Mouse (Mus musculus) limb, embryonic 15.5 days (tissue): Measurements from ENCODE around the gene Commd1. TPM values are rescaled to one million over a fixed set of nuclear protein-coding genes. Genes with fewer than 3 reads are reported as not detected.

Experiments
- ATAC-seq: fragments of 200-750 bp; cut with Nextera tagmentation; 2 replicates; pipeline ENCODE4 v1.8.0; 2017; ENCODE audit warnings: low read depth, moderate TSS enrichment; ENCODE audit not compliant: insufficient number of reproducible peaks, low FRiP score, low TSS enrichment
- H3K27ac ChIP-seq: fragments of 300-500 bp; sonication (generic); 2 replicates; pipeline ENCODE4 v1.5.1; 2015; ENCODE audit warnings: moderate library complexity, mild to moderate bottlenecking, inconsistent platforms
- H3K27me3 ChIP-seq: fragments of 300-500 bp; sonication (generic); 2 replicates; pipeline ENCODE4 v1.6.1; 2015; ENCODE audit warnings: inconsistent platforms
- H3K36me3 ChIP-seq: fragments of 300-500 bp; sonication (generic); 2 replicates; pipeline ENCODE4 v1.6.1; 2015; ENCODE audit warnings: inconsistent platforms
- H3K4me1 ChIP-seq: fragments of 300-500 bp; sonication (generic); 2 replicates; pipeline ENCODE4 v1.6.1; 2015; ENCODE audit warnings: inconsistent platforms
- H3K4me2 ChIP-seq: fragments of 300-500 bp; sonication (generic); 2 replicates; pipeline ENCODE4 v1.6.1; 2015; ENCODE audit warnings: mild to moderate bottlenecking, inconsistent platforms
- H3K4me3 ChIP-seq: fragments of 300-500 bp; sonication (generic); 2 replicates; pipeline ENCODE4 v1.5.1; 2015; ENCODE audit warnings: mild to moderate bottlenecking, inconsistent platforms
- H3K9ac ChIP-seq: fragments of 300-500 bp; sonication (generic); 2 replicates; pipeline ENCODE4 v1.6.1; 2015; ENCODE audit warnings: inconsistent platforms
- H3K9me3 ChIP-seq: fragments of 300-500 bp; sonication (generic); 2 replicates; pipeline ENCODE4 v1.6.1; 2016; ENCODE audit warnings: inconsistent platforms
- WGBS: fragments of 180-500 bp; shearing (Covaris S2); methylation state at CpG from one replicate; pipeline ENCODE4 v1.1.7; 2015; 5-methylcytosine and 5-hydroxymethylcytosine counted together
- polyA plus RNA-seq: library from polyadenylated mRNA; unstranded; fragments of >200 nt; fragmentation: Nextera tagmentation; extraction: Ambion mirVana; gene quantifications from 2 replicates; pipeline ENCODE4 v1.2.1, GENCODE M21; 2015

The Commd1 gene
- polyA plus RNA-seq, 1 experiment from 2014 or later = 348 TPM

DNA sequence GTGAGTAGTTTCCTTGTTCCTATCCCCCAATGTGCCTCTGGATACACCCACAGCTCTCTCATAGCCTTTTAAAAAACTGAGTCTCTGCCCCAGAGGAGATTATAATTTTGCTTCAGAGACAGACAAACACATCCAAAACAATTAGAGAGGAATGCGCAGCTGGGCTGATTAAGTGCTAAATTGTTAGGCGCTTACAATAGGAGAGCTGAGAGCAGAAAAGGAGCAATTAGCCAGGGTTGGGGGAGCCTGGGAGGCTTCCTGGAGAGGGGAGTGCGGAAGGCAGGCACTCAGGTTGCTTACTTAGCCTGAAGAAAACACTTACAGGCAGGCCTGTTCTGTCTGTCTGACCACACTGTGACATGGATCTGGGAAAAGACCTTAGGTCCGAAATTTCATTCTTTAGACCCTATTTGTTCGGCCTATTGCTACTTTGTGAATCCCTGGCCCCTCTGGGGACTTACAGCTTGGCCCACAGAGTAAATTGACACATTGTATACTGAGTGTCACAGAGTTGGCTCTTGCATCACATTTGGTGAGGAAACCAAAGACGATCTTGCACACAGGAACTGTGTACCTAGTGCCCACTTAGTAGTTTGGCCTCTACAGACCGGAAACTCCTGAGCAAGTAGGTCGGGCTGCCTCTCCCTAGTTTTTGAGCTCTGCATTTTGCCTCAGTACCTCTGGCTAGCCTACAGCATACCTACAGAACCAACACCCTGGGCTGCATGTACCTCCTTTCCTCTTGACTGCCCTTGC, 117.7 kb downstream of the Commd1 start:
- Histone ChIP-seq H3K4me1 (peaks cover 8% of the 10 kb centered on the region), H3K4me2 (no peak overlapping the region), H3K9ac (no peak overlapping the region), H3K9me3 (no peaks in the 10 kb centered on the region), H3K27ac (no peak overlapping the region), H3K27me3 (peaks cover 5% of the 10 kb centered on the region; the same call in 1 of the 2 replicates), H3K4me3 (no peak overlapping the region), H3K36me3 (no peaks in the 10 kb centered on the region)
- WGBS = 63% methylated on average over 8 of the region's 8 CpGs
- no peak for ATAC-seq

DNA sequence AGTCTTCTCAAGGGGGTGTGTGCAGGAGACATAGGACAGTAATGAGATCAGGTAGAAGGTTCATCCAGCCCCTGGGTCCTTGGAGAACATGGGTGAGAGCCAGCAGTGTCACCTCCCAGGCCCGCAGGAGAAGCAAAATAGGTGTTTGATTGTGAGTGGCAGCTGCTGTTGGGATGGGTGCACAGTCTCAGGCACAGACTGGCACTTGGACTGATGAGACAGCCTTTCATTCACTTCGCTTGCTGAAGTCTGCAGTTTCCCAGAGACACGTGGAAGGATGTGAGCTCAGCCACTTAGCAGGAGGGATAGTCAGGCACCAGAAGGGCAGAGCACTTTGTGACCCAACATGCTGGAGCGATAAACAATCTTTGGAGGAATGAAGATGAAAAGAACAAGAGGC, 118.6 kb downstream of the Commd1 start:
- WGBS = 54% methylated on average over 4 of the region's 4 CpGs
- Histone ChIP-seq H3K9ac (no peak overlapping the region), H3K4me3 (no peak overlapping the region), H3K27me3 (peaks cover 11% of the 10 kb centered on the region), H3K9me3 (no peaks in the 10 kb centered on the region), H3K27ac (no peak overlapping the region), H3K36me3 (no peaks in the 10 kb centered on the region), H3K4me2 (no peak overlapping the region), H3K4me1 (peaks cover 12% of the 10 kb centered on the region)
- ATAC-seq = no peak

DNA sequence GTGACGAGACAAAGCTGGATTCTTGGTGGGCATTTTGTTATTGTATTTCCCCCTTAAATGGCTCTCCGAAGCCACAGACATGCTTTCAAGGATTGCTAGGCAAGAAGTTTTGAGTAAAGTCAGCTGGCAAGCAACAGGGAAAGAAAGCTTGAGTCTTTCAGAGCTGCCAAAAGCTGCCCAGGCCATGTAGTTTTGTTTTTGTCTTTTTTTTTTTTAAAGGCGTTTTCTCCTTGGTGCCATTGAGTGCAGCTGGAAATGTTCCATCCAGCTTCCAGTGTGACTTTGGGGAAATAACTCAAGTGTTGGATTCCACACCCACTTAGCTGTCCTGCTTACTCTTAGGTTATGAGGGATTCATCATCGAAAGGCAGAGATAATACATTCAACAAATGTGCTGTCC, 120.9 kb downstream of the Commd1 start:
- 59% methylated on average over 4 of the region's 4 CpGs for WGBS
- H3K4me3 ChIP-seq = peak overlapping the region; percentile 81; the same call in 1 of the 2 replicates
- no peak overlapping the region for H3K9ac ChIP-seq
- H3K27ac ChIP-seq = no peak overlapping the region
- ATAC-seq = no peak
- peaks cover 18% of the 10 kb centered on the region for H3K4me1 ChIP-seq
- H3K27me3 ChIP-seq = peaks cover 24% of the 10 kb centered on the region
- no peaks in the 10 kb centered on the region for H3K36me3 ChIP-seq
- H3K4me2 ChIP-seq = no peak overlapping the region
- no peaks in the 10 kb centered on the region for H3K9me3 ChIP-seq

DNA sequence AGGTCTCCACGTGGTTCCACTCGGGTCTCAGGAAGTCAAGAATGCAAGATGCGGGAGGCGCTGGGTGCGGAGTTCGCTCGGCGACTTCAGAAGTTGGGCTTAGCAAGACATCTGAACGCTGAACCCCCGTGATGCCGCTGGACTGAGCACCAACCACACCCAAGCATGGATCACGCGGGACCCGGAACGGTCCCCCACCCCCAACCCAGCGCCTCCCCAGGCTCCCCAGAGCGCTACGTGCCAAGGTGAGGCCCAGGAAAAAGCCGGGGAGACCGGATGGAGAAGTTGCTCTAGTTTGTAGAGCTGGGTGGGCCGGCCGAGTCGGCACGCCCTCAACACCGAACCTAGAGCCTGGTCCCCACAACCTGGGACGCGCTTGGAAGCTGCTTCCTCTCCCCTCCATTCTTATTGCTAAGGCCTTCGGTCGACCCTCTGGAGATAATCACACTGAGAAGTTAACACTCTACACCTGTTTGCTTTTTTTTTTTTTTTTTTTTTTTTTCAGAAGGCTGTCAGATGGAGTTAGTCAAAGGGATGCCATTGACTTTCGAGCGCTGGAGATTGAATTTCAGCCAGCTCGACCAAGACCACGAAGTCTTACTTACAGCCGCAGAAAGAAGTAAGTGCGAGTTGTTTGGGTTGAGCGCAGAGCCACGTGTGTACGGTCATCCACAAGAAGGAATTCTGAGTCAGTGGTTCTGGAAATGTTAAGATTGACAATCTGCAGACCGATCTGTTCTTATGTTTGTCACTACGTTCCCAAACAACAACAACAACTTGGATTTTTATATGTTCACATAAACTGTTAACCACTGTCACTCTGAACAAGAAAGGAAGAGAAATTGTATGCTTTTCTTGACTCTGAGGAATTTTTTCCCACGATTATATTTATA, 121.6 kb downstream of the Commd1 start, which contains the start of gene B3gnt2:
Gene B3gnt2, minus strand, starts transcription at position 627 of the 893 bp plus-strand sequence.
- Histone ChIP-seq H3K27ac (peak within 1 kb of the TSS; percentile 84), H3K27me3 (peaks cover 24% of the 10 kb centered on the region)
- peak; percentile 46 for ATAC-seq

DNA sequence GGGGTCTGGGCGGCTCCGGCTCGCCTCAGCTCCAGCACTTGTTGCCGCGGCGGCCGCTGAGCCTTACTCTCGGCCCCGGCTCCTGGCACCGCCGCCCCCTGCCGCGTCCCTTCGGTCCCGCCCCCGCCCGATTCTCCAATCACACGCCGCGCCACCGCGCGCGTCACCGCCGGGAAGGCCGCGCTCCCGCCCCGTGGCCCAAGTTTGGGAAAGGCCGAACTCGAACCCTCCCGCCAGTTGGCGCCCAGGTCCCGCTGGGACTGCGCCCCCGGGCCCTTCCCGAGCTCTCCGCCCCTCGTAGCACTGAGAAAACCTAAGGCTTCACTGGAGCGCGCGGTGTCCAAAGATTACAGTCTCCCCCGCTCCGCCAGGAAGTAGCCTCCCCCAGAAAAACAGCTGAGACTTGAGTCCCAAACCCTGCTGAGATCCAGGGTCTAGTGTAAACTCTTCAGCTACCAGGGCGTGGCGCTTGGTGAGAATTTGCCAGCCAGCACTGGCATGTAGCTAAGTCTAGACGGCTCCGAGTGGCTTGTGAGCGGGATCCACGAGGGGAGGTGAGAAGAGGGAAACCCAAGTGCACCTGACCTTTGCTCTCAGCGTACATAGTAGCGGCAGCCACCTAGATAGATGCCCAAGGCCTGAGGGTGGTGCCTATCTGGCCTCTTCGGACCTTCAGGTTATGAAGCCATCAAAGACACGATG, 122.4 kb downstream of the Commd1 start:
- H3K27ac ChIP-seq = peak overlapping the region; percentile 84
- H3K4me1 ChIP-seq = peaks cover 18% of the 10 kb centered on the region
- WGBS = under 1% methylated on average over 53 of the region's 55 CpGs
- peak overlapping the region; percentile 81 for H3K4me3 ChIP-seq
- no peaks in the 10 kb centered on the region for H3K9me3 ChIP-seq
- ATAC-seq = peak; percentile 91
- H3K27me3 ChIP-seq = peaks cover 24% of the 10 kb centered on the region
- H3K9ac ChIP-seq = peak overlapping the region; percentile 66
- no peaks in the 10 kb centered on the region for H3K36me3 ChIP-seq
- peak overlapping the region; percentile 94 for H3K4me2 ChIP-seq

More for the DNA sequence above, 121.6 kb downstream of the Commd1 start, which contains the start of gene B3gnt2:
- Histone ChIP-seq H3K9ac (peak within 1 kb of the TSS; percentile 66), H3K4me2 (peak within 1 kb of the TSS; percentile 94), H3K4me3 (peak within 1 kb of the TSS; percentile 81), H3K36me3 (no peaks in the 10 kb centered on the region), H3K4me1 (peaks cover 18% of the 10 kb centered on the region), H3K9me3 (no peaks in the 10 kb centered on the region)
- 5% methylated on average over 41 of the region's 41 CpGs for WGBS

DNA sequence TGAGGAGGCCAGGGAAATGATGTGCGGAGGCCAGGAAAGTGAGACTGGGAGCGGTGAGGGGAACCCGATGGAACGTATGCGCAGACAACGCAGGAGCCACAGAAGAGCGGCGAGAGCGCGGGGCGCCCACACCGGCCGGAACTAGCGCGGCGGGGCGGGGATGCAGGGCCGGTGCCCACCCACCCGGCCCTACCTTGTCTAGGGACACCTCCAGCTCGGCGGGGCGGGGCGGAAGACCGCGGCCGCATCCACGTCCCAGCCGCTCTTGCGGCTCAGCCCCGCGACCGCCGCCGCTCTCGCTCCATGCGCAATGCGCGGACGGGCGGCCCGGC, 122.9 kb downstream of the Commd1 start:
- WGBS = under 1% methylated on average over 29 of the region's 41 CpGs

DNA sequence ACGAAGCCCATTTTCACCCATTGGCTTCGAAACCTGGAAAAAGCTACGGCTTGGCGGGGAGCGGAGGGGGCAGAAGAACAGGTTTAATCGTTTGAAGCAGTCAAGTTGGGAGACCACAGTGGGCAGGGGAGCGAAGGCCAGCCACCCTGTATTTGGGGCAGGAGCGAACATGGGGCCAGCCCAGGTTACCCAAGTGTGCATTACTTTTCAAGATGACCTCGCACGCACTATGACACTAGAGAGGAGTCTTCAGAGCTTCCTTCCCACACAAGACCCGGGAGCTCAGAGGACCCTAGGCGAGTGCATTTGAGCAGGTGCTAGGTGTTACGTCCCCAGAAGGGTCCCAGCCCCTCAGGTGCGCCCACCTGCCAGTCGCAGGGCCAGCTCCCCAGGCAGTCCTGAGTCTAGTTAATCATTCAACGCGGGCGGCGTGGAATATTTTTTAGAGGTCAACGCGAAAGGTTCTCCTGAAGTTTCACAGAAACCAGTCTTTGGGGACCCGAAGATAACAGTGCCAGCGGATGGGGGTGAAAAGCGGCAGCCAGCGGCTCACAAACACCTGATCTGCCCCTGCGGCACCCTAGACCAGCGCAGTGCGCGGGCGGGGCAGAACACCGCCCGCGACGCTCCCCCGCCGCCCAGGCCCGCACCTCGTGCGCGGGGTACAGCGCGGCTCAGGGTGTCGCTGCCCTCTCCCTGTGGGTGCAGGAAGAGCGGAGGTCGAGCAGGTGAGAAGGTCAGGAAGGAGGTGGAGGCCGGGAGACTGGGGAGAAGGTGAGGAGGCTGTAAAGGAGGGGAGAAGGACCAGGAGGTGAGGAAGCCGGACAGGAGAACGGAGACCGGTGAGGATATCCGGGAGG, 123.5 kb downstream of the Commd1 start:
- Histone ChIP-seq H3K9me3 (no peaks in the 10 kb centered on the region), H3K9ac (peak overlapping the region; percentile 66), H3K27ac (peak overlapping the region; percentile 84; the same call in 1 of the 2 replicates), H3K27me3 (peaks cover 24% of the 10 kb centered on the region), H3K4me1 (peaks cover 18% of the 10 kb centered on the region), H3K36me3 (no peaks in the 10 kb centered on the region), H3K4me2 (peak overlapping the region; percentile 94), H3K4me3 (peak overlapping the region; percentile 81)
- ATAC-seq = no peak
- WGBS = 2% methylated on average over 50 of the region's 50 CpGs

More for the DNA sequence above, 122.9 kb downstream of the Commd1 start:
- Histone ChIP-seq H3K27ac (peak overlapping the region; percentile 84), H3K36me3 (no peaks in the 10 kb centered on the region), H3K9me3 (no peaks in the 10 kb centered on the region), H3K4me1 (peaks cover 18% of the 10 kb centered on the region), H3K4me2 (peak overlapping the region; percentile 94), H3K27me3 (peaks cover 24% of the 10 kb centered on the region), H3K4me3 (peak overlapping the region; percentile 81), H3K9ac (peak overlapping the region; percentile 66)
- ATAC-seq = peak; percentile 52; the same call in 1 of the 2 replicates

DNA sequence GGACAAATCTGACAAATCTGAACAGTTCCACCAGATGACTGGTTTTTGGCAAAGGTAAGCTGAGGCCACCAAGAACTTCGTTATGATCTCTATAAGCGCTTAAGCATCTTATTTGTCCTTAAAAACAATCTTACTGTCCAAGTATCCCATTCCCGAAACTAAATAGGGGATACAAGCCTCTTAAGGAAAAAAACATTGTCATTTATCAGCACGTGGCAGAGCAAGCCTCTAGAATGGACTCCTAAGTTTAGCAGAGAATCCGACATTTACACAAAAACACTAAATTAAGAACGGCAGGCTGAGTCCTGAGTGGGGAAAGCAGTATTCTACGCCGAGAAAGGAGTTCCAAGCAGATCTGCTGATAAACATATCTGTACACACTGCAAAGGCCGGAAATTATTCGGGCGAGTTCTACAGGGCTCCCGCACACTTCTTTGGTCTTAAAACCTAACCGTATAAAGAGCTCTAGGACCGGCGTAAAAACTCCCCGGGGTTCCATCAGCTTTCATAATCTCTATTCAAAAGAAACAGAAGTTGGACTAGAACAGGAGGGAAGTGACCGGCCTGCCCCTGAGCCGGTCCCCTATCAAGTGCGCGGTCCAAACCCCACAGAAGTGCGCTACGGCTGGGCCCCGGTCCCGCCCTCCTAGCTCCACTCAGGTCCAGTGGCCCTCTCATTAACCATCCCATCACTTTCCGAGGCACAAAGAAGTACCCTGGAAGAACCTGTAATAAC, 124.3 kb downstream of the Commd1 start:
- peak overlapping the region; percentile 81 for H3K4me3 ChIP-seq
- H3K36me3 ChIP-seq = no peaks in the 10 kb centered on the region
- H3K4me1 ChIP-seq = peaks cover 18% of the 10 kb centered on the region
- no peak overlapping the region for H3K27ac ChIP-seq
- peak overlapping the region; percentile 94 for H3K4me2 ChIP-seq
- 20% methylated on average over 25 of the region's 25 CpGs for WGBS
- no peak for ATAC-seq
- no peaks in the 10 kb centered on the region for H3K9me3 ChIP-seq
- no peak overlapping the region for H3K9ac ChIP-seq
- peaks cover 24% of the 10 kb centered on the region for H3K27me3 ChIP-seq

DNA sequence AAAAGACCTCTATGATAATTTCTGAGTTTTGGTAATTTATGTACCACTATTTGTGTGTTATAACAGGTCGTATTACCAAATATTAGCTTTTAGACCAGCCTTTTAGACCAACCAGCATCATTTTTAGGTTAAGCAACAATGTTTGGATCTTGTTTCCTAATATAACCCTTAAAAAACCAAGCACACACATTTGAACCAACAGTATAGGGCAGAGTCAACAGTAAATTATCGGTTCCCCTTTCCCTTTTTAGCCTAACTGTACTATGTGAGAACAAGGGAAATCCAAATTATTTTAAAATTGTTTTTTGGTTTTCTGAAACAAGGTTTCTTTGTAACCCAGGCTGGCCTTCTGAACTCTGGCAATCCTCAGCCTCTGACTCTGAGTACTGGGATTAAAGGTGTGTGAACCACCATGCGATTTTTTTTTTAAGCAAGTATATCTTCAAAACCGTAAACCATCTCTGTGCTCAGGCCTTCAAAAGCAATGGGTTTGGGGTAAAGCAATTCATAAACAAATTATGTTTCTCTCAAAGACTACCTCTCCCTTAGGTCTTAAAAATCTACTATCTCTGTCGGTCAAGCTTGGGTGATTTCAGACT, 125.0 kb downstream of the Commd1 start:
- no peak overlapping the region for H3K4me3 ChIP-seq

DNA sequence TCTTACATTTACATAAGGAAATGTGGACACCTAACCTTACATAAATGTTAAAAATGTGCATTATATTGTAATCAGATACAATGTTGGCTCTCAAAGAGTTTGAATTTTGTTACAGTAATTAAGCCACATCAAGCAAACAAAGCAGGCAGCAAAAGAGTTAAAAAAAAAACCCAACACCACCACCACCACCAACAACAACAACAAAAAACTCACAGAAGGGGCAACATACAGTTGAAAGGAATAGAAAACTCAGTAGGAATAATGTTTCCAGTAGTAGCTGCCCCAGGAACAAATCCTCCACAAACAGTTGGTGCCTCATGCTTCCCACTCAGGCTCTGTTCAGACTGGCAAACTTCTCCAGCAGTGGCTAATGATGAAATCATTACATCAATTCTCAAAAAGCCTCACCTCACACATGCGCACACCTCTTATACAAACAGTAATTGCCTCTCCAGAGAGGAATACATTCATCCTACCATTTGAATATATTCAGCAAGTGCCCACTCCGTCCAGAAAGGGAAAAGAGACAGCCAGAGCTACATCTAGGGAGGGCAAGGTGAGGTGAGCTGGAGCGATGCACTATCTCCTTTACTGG, 125.7 kb downstream of the Commd1 start:
- 72% methylated on average over 3 of the region's 3 CpGs for WGBS
- ATAC-seq = no peak
- Histone ChIP-seq H3K4me1 (peaks cover 18% of the 10 kb centered on the region), H3K27me3 (peaks cover 24% of the 10 kb centered on the region), H3K27ac (no peak overlapping the region), H3K4me2 (no peak overlapping the region), H3K4me3 (no peak overlapping the region), H3K36me3 (no peaks in the 10 kb centered on the region), H3K9me3 (no peaks in the 10 kb centered on the region), H3K9ac (no peak overlapping the region)

More for the DNA sequence above, 125.0 kb downstream of the Commd1 start:
- Histone ChIP-seq H3K9ac (no peak overlapping the region), H3K27me3 (peaks cover 24% of the 10 kb centered on the region), H3K4me1 (peaks cover 18% of the 10 kb centered on the region), H3K4me2 (no peak overlapping the region), H3K9me3 (no peaks in the 10 kb centered on the region), H3K36me3 (no peaks in the 10 kb centered on the region), H3K27ac (no peak overlapping the region)
- no peak for ATAC-seq
- WGBS = 77% methylated on average over 5 of the region's 5 CpGs
